Mouse (Mus musculus): ENCODE measurements around the gene Dpp6. TPM values are rescaled to one million over a fixed set of nuclear protein-coding genes. Genes with fewer than 3 reads are reported as not detected.

The Dpp6 gene
- total and polyA plus RNA-seq, 3 experiments = not detected

DNA sequence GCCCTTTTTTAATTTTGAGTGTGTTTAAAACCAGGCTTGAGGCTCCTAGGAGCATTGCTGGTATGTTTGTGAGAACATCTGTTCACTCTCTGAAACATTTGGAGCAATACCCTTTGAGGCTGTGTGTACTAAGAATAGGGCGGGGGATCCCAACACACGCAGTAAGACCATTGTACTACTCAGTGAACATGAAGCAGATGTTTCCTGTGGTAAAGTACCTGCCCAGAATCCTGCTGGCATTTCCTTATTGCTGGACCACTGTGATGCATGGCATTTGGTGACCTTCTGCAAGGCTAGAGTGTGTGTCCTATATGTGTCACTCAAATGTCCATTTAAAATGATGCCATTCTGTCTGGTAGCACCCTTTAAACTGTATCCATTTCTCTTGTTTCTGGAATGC, 854.5 kb downstream of the Dpp6 start:
- Histone ChIP-seq H3K27ac (ENCODE audit: control insufficient read depth, low read depth, low read length) (no peak overlapping the region), H3K4me3 (ENCODE audit: control insufficient read depth in 1 of 2, insufficient read depth in 1 of 2, low read depth in 2 of 2, low read length in 2 of 2) (no peak overlapping the region), H3K36me3 (ENCODE audit: control insufficient read depth in 1 of 2, insufficient read depth in 2 of 2, low read length in 2 of 2) (no peaks in the 10 kb centered on the region), H3K9me3 (replicated peaks; ENCODE audit: insufficient read depth, low read length) (no peaks in the 10 kb centered on the region), H3K4me1 (ENCODE audit: control insufficient read depth in 1 of 2, insufficient read depth in 2 of 2, low read length in 2 of 2) (no peaks in the 10 kb centered on the region), H3K27me3 (ENCODE audit: control insufficient read depth in 1 of 2, insufficient read depth in 2 of 2, low read length in 2 of 2) (no peaks in the 10 kb centered on the region), H3K9ac (ENCODE audit: control insufficient read depth, low read depth, low read length, poor library complexity, severe bottlenecking) (no peak overlapping the region), H3K79me2 (ENCODE audit: control insufficient read depth, insufficient read depth, low read length, poor library complexity) (no peaks in the 10 kb centered on the region)
- TF ChIP-seq ZNF384 (IDR thresholded peaks at IDR 0.05; ENCODE audit: low read depth, low read length) = no peak
- no peak for TF ChIP-seq RAD21 (IDR thresholded peaks at IDR 0.05; ENCODE audit: low read depth, low read length)
- TF ChIP-seq GATA1 (IDR thresholded peaks at IDR 0.05; ENCODE audit: low read depth, low read length) = no peak
- no peak for TF ChIP-seq MAFK (IDR thresholded peaks at IDR 0.05; ENCODE audit: borderline replicate concordance, low read depth, low read length)
- no peak for TF ChIP-seq JUND (IDR thresholded peaks at IDR 0.05; ENCODE audit: low read depth, low read length)
- no peak for DNase-seq (ENCODE audit: low read depth, low spot score)

DNA sequence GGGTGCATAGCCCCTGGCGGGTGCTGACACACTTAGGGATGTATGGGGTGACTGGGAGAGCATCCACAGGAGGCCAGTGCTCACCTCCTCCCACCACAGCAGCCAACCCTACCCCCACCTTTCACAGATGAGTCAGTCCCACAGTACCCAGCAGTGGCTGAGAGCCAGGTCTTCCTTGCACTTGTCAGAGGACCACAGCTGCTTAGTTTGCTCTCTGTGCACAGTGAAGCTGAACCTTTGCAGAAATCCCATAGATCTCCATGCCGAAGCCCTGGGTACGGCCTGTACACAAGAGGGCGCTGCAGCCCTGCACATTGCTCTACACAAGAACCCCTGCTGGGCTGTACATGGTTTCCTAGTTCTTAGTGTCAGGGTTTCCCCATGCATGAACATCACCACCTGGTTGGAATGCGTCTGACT, 860.3 kb downstream of the Dpp6 start:
- Histone ChIP-seq H3K79me2 (ENCODE audit: control insufficient read depth, insufficient read depth, low read length, poor library complexity) (no peaks in the 10 kb centered on the region), H3K4me3 (ENCODE audit: control insufficient read depth in 1 of 2, insufficient read depth in 1 of 2, low read depth in 2 of 2, low read length in 2 of 2) (no peak overlapping the region), H3K9ac (ENCODE audit: control insufficient read depth, low read depth, low read length, poor library complexity, severe bottlenecking) (no peak overlapping the region), H3K36me3 (ENCODE audit: control insufficient read depth in 1 of 2, insufficient read depth in 2 of 2, low read length in 2 of 2) (no peaks in the 10 kb centered on the region), H3K27ac (ENCODE audit: control insufficient read depth, low read depth, low read length) (no peak overlapping the region), H3K9me3 (replicated peaks; ENCODE audit: insufficient read depth, low read length) (no peaks in the 10 kb centered on the region), H3K4me1 (ENCODE audit: control insufficient read depth in 1 of 2, insufficient read depth in 2 of 2, low read length in 2 of 2) (no peaks in the 10 kb centered on the region), H3K27me3 (ENCODE audit: control insufficient read depth in 1 of 2, insufficient read depth in 2 of 2, low read length in 2 of 2) (no peaks in the 10 kb centered on the region)
- TF ChIP-seq USF2 (IDR thresholded peaks at IDR 0.05; ENCODE audit: borderline replicate concordance in 1 of 2, insufficient read depth in 1 of 2, low read depth in 1 of 2, low read length in 2 of 2) (no peak), MYB (IDR thresholded peaks at IDR 0.05; ENCODE audit: low read depth, low read length) (no peak), ETS1 (IDR thresholded peaks at IDR 0.05; ENCODE audit: low read depth, low read length) (no peak), CTCF (IDR thresholded peaks at IDR 0.05 in 2 of 3, conservative IDR thresholded peaks at IDR 0.05 in 1 of 3; ENCODE audit: control insufficient read depth in 1 of 3, insufficient read depth in 1 of 3, low read depth in 2 of 3, low read length in 3 of 3, poor library complexity in 1 of 3, severe bottlenecking in 1 of 3) (peak in 1 of 3 experiments; percentile 44; a peak in 3 of 6 replicates)
- no peak for DNase-seq (ENCODE audit: low read depth, low spot score)

DNA sequence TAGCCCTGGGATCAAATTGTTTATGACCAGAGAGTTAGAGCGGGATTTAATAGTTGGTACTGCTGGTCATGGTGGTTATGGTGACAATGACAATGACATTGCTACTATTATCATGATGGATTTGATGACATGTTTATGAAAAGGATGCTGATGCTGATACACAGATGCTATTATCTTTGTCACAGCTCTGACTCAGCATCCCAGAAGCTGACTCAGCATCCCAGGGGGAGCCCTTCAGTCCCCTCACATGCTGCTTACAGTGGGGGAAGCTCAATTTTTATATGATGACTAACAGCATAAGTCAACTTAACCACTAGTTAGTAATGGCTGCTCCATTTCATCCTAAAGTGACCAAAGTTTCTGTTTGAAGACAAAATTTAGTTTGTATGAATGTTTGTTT, 862.1 kb downstream of the Dpp6 start:
- H3K36me3 ChIP-seq (ENCODE audit: control insufficient read depth in 1 of 2, insufficient read depth in 2 of 2, low read length in 2 of 2) = no peaks in the 10 kb centered on the region

More for the DNA sequence above, 862.1 kb downstream of the Dpp6 start:
- Histone ChIP-seq H3K27ac (ENCODE audit: control insufficient read depth, low read depth, low read length) (no peak overlapping the region), H3K79me2 (ENCODE audit: control insufficient read depth, insufficient read depth, low read length, poor library complexity) (no peaks in the 10 kb centered on the region), H3K9ac (ENCODE audit: control insufficient read depth, low read depth, low read length, poor library complexity, severe bottlenecking) (no peak overlapping the region), H3K4me3 (ENCODE audit: control insufficient read depth in 1 of 2, insufficient read depth in 1 of 2, low read depth in 2 of 2, low read length in 2 of 2) (no peak overlapping the region), H3K4me1 (ENCODE audit: control insufficient read depth in 1 of 2, insufficient read depth in 2 of 2, low read length in 2 of 2) (no peaks in the 10 kb centered on the region), H3K27me3 (ENCODE audit: control insufficient read depth in 1 of 2, insufficient read depth in 2 of 2, low read length in 2 of 2) (no peaks in the 10 kb centered on the region), H3K9me3 (replicated peaks; ENCODE audit: insufficient read depth, low read length) (no peaks in the 10 kb centered on the region)
- DNase-seq (ENCODE audit: low read depth, low spot score) = no peak
- no peak for TF ChIP-seq TCF12 (IDR thresholded peaks at IDR 0.05; ENCODE audit: low read depth, low read length)
- TF ChIP-seq ELF1 (IDR thresholded peaks at IDR 0.05; ENCODE audit: low read depth, low read length) = no peak
- no peak for TF ChIP-seq KAT2A (conservative IDR thresholded peaks at IDR 0.05; ENCODE audit: low read depth, low read length)
- no peak for TF ChIP-seq TBP (IDR thresholded peaks at IDR 0.05; ENCODE audit: low read depth, low read length)
- TF ChIP-seq MAX (IDR thresholded peaks at IDR 0.05; ENCODE audit: low read length) = no peak
- no peak for TF ChIP-seq JUND (IDR thresholded peaks at IDR 0.05; ENCODE audit: low read depth, low read length)
- no peak for TF ChIP-seq ZC3H11A (IDR thresholded peaks at IDR 0.05; ENCODE audit: low read depth, low read length)
- TF ChIP-seq SIN3A (IDR thresholded peaks at IDR 0.05; ENCODE audit: low read length) = no peak
- no peak for TF ChIP-seq RAD21 (IDR thresholded peaks at IDR 0.05; ENCODE audit: low read depth, low read length)
- TF ChIP-seq MXI1 (IDR thresholded peaks at IDR 0.05; ENCODE audit: low read depth, low read length) = no peak
- TF ChIP-seq TAL1 (IDR thresholded peaks at IDR 0.05; ENCODE audit: low read length) = no peak
- no peak for TF ChIP-seq CHD1 (IDR thresholded peaks at IDR 0.05; ENCODE audit: low read depth, low read length)

All from MEL (cell line).